Mouse (Mus musculus) midbrain, embryonic 12.5 days (tissue): ENCODE measurements around the gene Zscan2. TPM values are rescaled to one million over a fixed set of nuclear protein-coding genes. Genes with fewer than 3 reads are reported as not detected.

Experiments used
- ATAC-seq: fragments of 200-750 bp; cut with Nextera tagmentation; 2 replicates; pipeline ENCODE4 v1.8.0; 2017; ENCODE audit warnings: low read depth, moderate TSS enrichment, moderate library complexity; ENCODE audit not compliant: low FRiP score
- H3K27ac ChIP-seq: fragments of 300-500 bp; sonication (generic); replicated peaks from 2 replicates; pipeline ENCODE4 v1.5.1; 2016; ENCODE audit warnings: mild to moderate bottlenecking
- H3K27me3 ChIP-seq: fragments of 300-500 bp; sonication (generic); 2 replicates; pipeline ENCODE4 v1.6.1; 2016; ENCODE audit warnings: mild to moderate bottlenecking
- H3K36me3 ChIP-seq: fragments of 300-500 bp; sonication (generic); 2 replicates; pipeline ENCODE4 v1.6.1; 2016
- H3K4me1 ChIP-seq: fragments of 300-500 bp; sonication (generic); 2 replicates; pipeline ENCODE4 v1.6.1; 2016
- H3K4me2 ChIP-seq: fragments of 300-500 bp; sonication (generic); replicated peaks from 2 replicates; pipeline ENCODE4 v1.6.1; 2016; ENCODE audit warnings: mild to moderate bottlenecking, moderate library complexity
- H3K4me3 ChIP-seq: fragments of 300-500 bp; sonication (generic); 2 replicates; pipeline ENCODE4 v1.5.1; 2016; ENCODE audit warnings: mild to moderate bottlenecking
- H3K9ac ChIP-seq: fragments of 300-500 bp; sonication (generic); replicated peaks from 2 replicates; pipeline ENCODE4 v1.6.1; 2016; ENCODE audit warnings: mild to moderate bottlenecking, moderate library complexity
- H3K9me3 ChIP-seq: fragments of 300-500 bp; sonication (generic); 2 replicates; pipeline ENCODE4 v1.6.1; 2016; ENCODE audit warnings: mild to moderate bottlenecking
- WGBS: fragments of 180-500 bp; shearing (Covaris S2); methylation state at CpG from one replicate; pipeline ENCODE4 v1.1.7; 2016; 5-methylcytosine and 5-hydroxymethylcytosine counted together
- polyA plus RNA-seq: library from polyadenylated mRNA; unstranded; fragments of >200 nt; fragmentation: Nextera tagmentation; extraction: Ambion mirVana; gene quantifications from 2 replicates; pipeline ENCODE4 v1.2.1, GENCODE M21; 2016

Zscan2 gene
- polyA plus RNA-seq, 1 experiment from 2014 or later, result 4.1 TPM

DNA sequence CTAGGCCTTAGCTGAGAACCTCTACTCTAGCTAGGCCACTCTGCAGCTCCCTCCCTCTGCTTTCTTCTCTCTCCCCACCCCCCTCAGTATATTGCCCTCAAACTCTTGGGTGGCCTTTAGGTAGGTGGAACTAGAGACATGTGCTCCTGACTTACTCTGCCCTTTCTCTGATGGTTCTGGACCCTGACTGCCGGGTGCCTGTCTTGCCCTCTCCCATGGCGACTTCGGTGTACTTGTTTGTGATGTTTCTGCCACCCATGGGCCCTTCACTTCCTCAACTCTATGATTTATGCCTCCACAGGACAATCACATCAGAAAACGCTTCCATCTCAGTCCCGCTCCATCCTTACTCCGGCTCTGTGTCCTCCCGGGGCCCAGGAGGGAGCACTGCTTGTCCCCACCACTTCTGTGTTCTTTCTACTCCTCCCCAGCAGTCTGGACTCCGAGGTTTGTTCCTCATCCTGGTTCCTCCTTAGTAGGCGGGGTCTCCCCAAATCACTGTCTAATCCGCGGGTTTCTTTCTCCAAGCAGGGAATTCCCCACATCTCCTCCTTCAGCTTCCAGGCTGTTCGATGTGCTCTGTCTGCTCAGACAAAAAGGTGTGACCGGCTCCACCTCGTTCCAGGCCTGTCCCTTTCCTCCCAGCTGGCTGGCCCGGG is 15.0 kb upstream of the Zscan2 start:
- H3K27ac ChIP-seq, result no peak overlapping the region
- H3K36me3 ChIP-seq, result no peaks in the 10 kb centered on the region
- no peak for ATAC-seq
- H3K9me3 ChIP-seq, result no peaks in the 10 kb centered on the region
- no peak overlapping the region for H3K4me3 ChIP-seq
- H3K4me2 ChIP-seq, result no peak overlapping the region
- no peak overlapping the region for H3K9ac ChIP-seq
- no peaks in the 10 kb centered on the region for H3K27me3 ChIP-seq
- H3K4me1 ChIP-seq, result no peaks in the 10 kb centered on the region
- 75% methylated on average over 15 of the region's 15 CpGs for WGBS

DNA sequence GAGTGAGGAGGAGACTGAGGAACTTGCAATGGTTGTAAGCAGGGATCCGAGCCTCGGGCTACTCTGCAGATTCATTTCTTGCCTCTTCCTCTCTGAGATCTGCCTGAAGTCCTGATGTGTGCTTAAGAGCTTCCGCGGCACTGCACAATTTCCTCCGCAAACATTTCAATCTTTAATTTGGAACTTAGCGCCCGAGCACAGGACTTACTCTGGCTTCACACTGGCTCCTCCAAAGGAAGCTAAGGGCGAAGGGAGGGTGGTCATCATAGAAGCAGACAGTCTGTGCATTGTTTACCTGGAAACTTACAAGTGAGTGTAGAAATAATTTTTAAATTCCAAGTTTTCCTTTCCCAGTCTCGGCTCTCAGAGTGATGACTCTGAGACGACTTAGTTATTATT is 14.4 kb upstream of the Zscan2 start:
- Histone ChIP-seq H3K4me2 (no peak overlapping the region), H3K27me3 (no peaks in the 10 kb centered on the region), H3K9me3 (no peaks in the 10 kb centered on the region), H3K36me3 (no peaks in the 10 kb centered on the region), H3K4me1 (no peaks in the 10 kb centered on the region), H3K27ac (no peak overlapping the region), H3K9ac (no peak overlapping the region), H3K4me3 (no peak overlapping the region)
- WGBS, result 86% methylated on average over 10 of the region's 10 CpGs
- ATAC-seq, result no peak

DNA sequence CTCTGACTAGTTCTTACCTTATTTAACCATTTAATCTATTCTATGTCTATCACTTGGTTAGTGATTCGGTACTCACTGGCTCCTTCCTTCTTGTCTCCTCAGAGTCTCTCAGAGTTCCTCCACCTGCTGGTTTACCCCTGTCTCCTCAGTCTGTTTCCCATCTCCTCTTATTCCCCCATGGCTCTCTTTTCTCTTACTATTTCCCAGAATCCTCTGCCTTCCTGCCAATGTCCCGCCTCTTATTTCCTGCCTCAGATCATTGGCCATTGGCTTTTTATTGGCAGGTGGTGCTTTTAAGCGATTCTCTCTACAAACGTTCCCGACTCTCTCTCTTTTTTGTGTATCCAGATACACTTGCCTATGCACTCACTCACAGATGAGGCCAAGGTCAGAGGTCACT is 14.0 kb upstream of the Zscan2 start:
- Histone ChIP-seq H3K4me3 (no peak overlapping the region), H3K27ac (no peak overlapping the region), H3K36me3 (no peaks in the 10 kb centered on the region), H3K9me3 (no peaks in the 10 kb centered on the region), H3K9ac (no peak overlapping the region), H3K27me3 (no peaks in the 10 kb centered on the region), H3K4me1 (no peaks in the 10 kb centered on the region), H3K4me2 (no peak overlapping the region)
- WGBS, result 93% methylated on average over 5 of the region's 5 CpGs
- ATAC-seq, result no peak

DNA sequence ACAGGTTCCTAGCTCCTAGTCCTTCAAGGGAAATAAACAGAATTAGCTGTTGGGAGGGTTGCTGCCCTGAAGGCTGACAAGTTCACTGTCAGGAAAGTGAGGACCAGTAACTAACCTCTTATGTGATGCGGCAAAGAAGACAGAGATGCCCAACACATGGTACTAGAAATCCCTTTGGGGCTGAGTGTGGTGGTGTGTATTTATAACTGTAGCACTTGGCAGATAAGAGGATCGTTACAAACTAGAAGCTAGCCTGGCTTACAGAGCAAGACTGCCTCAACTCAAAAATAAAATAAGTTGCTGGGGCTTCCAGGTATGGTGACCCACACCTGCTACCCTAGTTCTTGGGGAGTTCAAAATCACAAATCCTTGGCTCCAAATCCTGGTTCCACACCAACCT is 11.5 kb upstream of the Zscan2 start:
- no peak overlapping the region for H3K27ac ChIP-seq
- 86% methylated on average over 2 of the region's 2 CpGs for WGBS
- no peak overlapping the region for H3K9ac ChIP-seq
- H3K4me3 ChIP-seq, result no peak overlapping the region
- no peaks in the 10 kb centered on the region for H3K27me3 ChIP-seq
- H3K4me1 ChIP-seq, result no peaks in the 10 kb centered on the region
- no peaks in the 10 kb centered on the region for H3K9me3 ChIP-seq
- H3K36me3 ChIP-seq, result no peaks in the 10 kb centered on the region
- ATAC-seq, result no peak
- H3K4me2 ChIP-seq, result no peak overlapping the region

DNA sequence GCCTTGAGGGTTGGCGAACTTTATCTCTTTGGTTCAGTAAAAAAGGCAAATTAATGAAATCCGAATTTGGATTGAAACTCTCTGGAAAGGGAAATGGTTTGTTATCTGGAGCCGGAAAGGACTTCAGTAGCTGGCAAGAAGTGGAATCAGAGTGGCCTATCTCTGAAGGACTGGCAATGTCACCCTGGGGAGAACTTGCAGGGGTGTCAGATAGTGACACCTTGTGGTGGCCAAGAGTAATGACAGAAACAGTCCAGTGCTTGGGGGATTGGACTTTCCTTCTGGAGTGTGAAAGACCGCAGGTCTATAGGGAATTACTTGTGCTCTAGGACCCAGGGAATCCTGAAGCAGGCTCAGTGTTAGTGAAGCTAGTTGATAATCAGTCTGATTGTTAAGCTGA is 11.0 kb upstream of the Zscan2 start:
- Histone ChIP-seq H3K9me3 (no peaks in the 10 kb centered on the region), H3K27ac (no peak overlapping the region), H3K4me2 (no peak overlapping the region), H3K9ac (no peak overlapping the region), H3K27me3 (no peaks in the 10 kb centered on the region), H3K4me1 (no peaks in the 10 kb centered on the region), H3K4me3 (no peak overlapping the region), H3K36me3 (no peaks in the 10 kb centered on the region)
- 30% methylated on average over 4 of the region's 4 CpGs for WGBS
- no peak for ATAC-seq

DNA sequence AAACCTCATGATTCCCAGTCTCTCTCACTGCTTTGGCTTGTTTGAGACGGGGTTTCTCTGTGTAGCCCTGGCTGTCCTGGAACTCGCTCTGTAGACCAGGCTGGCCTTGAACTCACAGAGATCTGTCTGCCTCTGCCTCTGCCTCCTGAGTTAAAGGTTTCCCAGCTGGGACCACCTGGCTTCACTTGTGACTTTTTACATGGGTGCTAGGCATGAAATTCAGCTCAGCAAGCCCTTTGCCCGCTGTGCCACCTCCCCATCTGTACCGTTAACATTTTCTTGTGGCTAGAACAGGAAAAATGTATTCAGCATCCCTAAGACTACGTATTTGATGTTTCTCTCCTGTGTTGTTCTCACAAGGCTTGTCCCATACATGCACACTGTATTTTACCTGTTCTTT is 10.2 kb upstream of the Zscan2 start:
- Histone ChIP-seq H3K36me3 (no peaks in the 10 kb centered on the region), H3K27me3 (no peaks in the 10 kb centered on the region), H3K9me3 (no peaks in the 10 kb centered on the region), H3K27ac (no peak overlapping the region), H3K4me2 (no peak overlapping the region), H3K9ac (no peak overlapping the region), H3K4me3 (no peak overlapping the region), H3K4me1 (no peaks in the 10 kb centered on the region)
- ATAC-seq, result no peak
- 90% methylated on average over 5 of the region's 5 CpGs for WGBS

DNA sequence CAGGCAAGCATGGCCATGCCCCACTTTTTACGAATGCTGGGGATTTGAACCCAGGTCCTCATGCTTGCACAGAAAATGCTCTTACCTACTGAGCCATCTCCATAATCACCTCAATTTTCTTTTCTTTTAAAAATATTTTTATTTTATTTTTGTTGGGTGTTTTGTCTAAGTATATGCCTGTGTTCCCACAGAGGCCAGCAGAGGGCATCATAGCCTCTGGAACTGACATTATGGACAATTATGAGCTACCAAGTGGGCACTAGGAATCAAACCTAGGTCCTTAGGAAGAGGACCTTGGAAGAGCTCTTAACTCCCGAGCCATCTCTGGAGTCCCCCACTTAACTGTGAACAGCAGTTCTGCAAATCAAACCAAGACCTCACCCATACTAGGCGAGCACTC is 7.5 kb upstream of the Zscan2 start:
- Histone ChIP-seq H3K27me3 (no peaks in the 10 kb centered on the region), H3K4me3 (no peak overlapping the region), H3K4me2 (no peak overlapping the region), H3K36me3 (no peaks in the 10 kb centered on the region), H3K9me3 (no peaks in the 10 kb centered on the region), H3K9ac (no peak overlapping the region), H3K4me1 (no peaks in the 10 kb centered on the region), H3K27ac (no peak overlapping the region)
- ATAC-seq, result no peak
- 97% methylated on average over 3 of the region's 3 CpGs for WGBS

DNA sequence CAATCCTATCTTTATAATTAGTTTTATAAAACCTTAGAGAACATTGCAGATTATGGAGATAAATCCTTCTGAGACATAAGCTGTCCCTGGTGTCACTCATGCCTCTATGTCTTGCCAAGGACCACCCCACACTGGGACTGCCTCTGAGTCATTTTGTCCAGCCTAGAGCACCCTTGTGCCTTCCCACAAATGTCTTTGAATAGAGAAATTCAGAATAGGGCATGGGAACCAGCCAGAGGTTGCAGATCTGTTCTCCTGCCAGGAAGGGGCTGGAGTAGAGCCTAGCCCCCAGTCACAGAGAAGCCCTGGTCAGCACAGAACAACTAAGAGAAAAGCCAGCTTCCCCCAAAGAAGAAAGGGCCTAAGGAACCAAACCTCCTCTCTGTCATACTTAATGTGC is 5.4 kb upstream of the Zscan2 start:
- ATAC-seq, result no peak
- Histone ChIP-seq H3K27me3 (no peaks in the 10 kb centered on the region), H3K9me3 (no peaks in the 10 kb centered on the region), H3K4me1 (no peaks in the 10 kb centered on the region), H3K4me2 (no peak overlapping the region), H3K9ac (no peak overlapping the region), H3K4me3 (no peak overlapping the region), H3K27ac (no peak overlapping the region), H3K36me3 (no peaks in the 10 kb centered on the region)

DNA sequence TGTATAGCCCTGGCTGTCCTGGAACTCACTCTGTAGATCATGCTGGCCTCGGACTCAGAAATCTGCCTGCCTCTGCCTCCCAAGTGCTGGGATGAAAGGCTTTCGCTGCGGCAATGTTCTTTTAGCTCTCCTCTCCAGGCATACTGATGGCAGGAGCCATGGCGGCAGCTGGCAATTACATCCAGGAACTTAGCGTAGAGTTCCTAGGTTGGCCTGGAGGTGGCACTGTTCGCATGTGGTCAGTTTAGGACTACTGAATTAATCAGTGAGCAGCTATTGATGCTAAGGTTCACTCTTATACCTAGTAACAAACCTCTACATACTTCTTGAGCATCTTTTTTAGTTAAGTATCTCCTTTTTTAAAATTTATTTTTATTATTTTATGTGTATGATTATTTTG is 3.5 kb upstream of the Zscan2 start:
- no peak for ATAC-seq
- no peak overlapping the region for H3K4me3 ChIP-seq
- H3K4me2 ChIP-seq, result no peak overlapping the region
- WGBS, result 28% methylated on average over 6 of the region's 6 CpGs
- H3K27ac ChIP-seq, result no peak overlapping the region
- no peak overlapping the region for H3K9ac ChIP-seq
- peaks cover 7% of the 10 kb centered on the region for H3K4me1 ChIP-seq
- H3K36me3 ChIP-seq, result no peaks in the 10 kb centered on the region
- no peaks in the 10 kb centered on the region for H3K27me3 ChIP-seq
- no peaks in the 10 kb centered on the region for H3K9me3 ChIP-seq

DNA sequence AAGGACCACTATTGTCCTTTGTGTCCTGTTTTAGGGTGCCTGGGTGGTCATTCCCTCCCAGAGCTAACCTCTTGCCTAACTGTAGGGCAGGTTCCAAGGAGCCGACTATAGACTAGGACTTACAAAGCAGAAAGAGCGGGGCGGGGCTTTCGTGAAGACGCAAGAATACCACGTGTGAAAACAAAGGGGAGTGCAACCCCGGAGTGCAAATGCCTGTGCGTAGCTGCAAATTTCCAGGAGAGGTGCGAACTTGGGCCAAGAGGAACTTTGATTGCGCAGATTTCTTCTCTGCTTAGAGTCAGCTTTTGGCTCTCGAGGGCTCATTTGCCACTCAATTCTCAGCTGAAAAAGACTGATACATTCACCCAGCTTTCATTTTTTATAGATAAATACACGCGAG is 493 bp upstream of the Zscan2 start:
- Histone ChIP-seq H3K27ac (no peak overlapping the region), H3K4me2 (peak overlapping the region; percentile 82), H3K36me3 (peaks cover 21% of the 10 kb centered on the region), H3K4me1 (peaks cover 28% of the 10 kb centered on the region), H3K27me3 (no peaks in the 10 kb centered on the region), H3K4me3 (peak overlapping the region; percentile 83), H3K9me3 (no peaks in the 10 kb centered on the region), H3K9ac (peak overlapping the region; percentile 53)
- ATAC-seq, result peak; percentile 55; the same call in 1 of the 2 replicates
- 2% methylated on average over 13 of the region's 13 CpGs for WGBS

DNA sequence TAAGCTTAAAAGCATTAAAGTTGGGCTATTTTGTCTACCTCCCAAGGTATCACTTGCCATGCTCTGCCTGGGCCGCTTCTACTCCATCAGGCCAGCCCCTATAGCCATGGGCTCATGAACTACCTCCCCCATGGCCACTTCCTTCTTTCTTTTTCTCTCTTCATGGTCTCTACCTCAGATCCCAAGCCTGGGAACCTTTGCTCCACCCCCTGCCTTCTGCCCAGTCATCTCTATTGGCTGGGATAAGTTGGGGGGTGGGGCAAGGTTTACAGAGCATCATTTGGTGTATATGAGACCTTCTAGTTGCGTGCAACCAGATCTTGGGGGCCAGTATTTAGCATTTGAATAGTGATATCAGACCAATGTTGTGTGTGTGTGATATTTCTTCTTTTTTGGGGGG is 1.8 kb downstream of the Zscan2 start:
- Histone ChIP-seq H3K27ac (no peak overlapping the region), H3K36me3 (peaks cover 32% of the 10 kb centered on the region), H3K27me3 (no peaks in the 10 kb centered on the region), H3K4me2 (peak overlapping the region; percentile 82), H3K9me3 (no peaks in the 10 kb centered on the region), H3K4me3 (no peak overlapping the region), H3K9ac (no peak overlapping the region), H3K4me1 (peaks cover 28% of the 10 kb centered on the region)
- WGBS, result 87% methylated on average over 2 of the region's 2 CpGs
- ATAC-seq, result no peak

DNA sequence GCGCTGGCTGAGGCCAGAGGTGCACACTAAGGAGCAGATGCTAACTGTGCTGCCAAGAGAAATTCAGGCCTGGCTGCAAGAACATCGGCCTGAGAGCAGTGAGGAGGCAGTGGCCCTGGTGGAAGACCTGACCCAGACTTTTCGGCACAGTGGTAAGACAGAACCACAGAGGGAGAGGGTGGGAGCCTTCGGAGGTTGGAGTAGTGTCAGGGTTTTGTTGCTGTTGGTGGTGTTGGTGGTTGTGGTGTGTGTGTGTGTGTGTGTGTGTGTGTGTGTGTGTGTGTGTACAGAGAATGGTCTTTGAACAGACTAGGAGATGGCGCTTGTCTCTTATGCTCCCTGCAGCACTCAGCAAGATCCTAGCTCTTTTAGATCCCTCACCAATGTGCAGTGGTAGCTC is 2.8 kb downstream of the Zscan2 start:
- Histone ChIP-seq H3K4me1 (peaks cover 28% of the 10 kb centered on the region), H3K36me3 (peaks cover 42% of the 10 kb centered on the region), H3K9me3 (no peaks in the 10 kb centered on the region), H3K4me2 (peak overlapping the region; percentile 82), H3K4me3 (peak overlapping the region; percentile 15; the same call in 1 of the 2 replicates), H3K9ac (no peak overlapping the region), H3K27ac (0 out of 2 replicates have a peak overlapping the region, but pooled peaks have one; percentile 25), H3K27me3 (no peaks in the 10 kb centered on the region)
- 90% methylated on average over 5 of the region's 5 CpGs for WGBS
- no peak for ATAC-seq

DNA sequence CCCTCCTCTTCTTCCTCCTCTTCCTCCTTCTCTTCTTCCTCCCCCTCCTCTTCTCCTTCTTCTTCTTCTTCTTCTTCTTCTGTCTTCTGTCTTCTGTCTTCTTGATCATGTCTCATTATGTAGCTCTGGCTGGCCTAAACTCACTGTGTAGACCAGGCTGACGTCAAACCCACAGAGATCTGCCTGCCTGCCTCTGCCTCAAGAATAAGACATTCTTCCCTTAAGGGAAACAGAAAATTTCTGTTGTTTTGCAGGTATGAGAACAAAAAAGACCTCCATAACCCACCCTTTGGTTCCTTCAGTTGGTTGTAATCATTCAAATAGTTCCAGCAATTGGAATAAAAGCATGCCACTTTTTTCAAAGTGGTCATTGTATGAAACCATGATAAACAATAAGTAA is 3.4 kb downstream of the Zscan2 start:
- WGBS, result 65% methylated on average over 1 of the region's 1 CpGs
- peaks cover 28% of the 10 kb centered on the region for H3K4me1 ChIP-seq
- peaks cover 48% of the 10 kb centered on the region for H3K36me3 ChIP-seq
- H3K4me3 ChIP-seq, result no peak overlapping the region
- no peak overlapping the region for H3K27ac ChIP-seq
- no peaks in the 10 kb centered on the region for H3K9me3 ChIP-seq
- H3K27me3 ChIP-seq, result no peaks in the 10 kb centered on the region
- peak overlapping the region; percentile 82; the same call in 1 of the 2 replicates for H3K4me2 ChIP-seq
- H3K9ac ChIP-seq, result no peak overlapping the region
- ATAC-seq, result no peak
